Mouse (Mus musculus) limb, embryonic 14.5 days (tissue): ENCODE measurements around the gene Chchd3. TPM values are rescaled to one million over a fixed set of nuclear protein-coding genes. Genes with fewer than 3 reads are reported as not detected.

ENCODE experiments used
- ATAC-seq: fragments of 200-750 bp; cut with Nextera tagmentation; 2 replicates; pipeline ENCODE4 v1.8.0; 2017; ENCODE audit warnings: low read depth, moderate number of reproducible peaks, moderate TSS enrichment; ENCODE audit not compliant: low FRiP score
- DNase-seq: peaks from one replicate; pipeline ENCODE4 v3.0.0-alpha.2; 2015; ENCODE audit warnings: low spot score
- H3K27ac ChIP-seq: fragments of 300-500 bp; sonication (generic); replicated peaks from 2 replicates; pipeline ENCODE4 v1.5.1; 2014; ENCODE audit warnings: low read depth, mild to moderate bottlenecking, low read length, moderate library complexity, mixed read lengths
- H3K27me3 ChIP-seq: fragments of 300-500 bp; sonication (generic); 2 replicates; pipeline ENCODE4 v1.6.1; 2014; ENCODE audit warnings: low read length, mixed read lengths; ENCODE audit not compliant: control insufficient read depth, insufficient read depth
- H3K36me3 ChIP-seq: fragments of 300-500 bp; sonication (generic); 2 replicates; pipeline ENCODE4 v1.6.1; 2014; ENCODE audit warnings: mild to moderate bottlenecking, low read length, moderate library complexity, mixed read lengths; ENCODE audit not compliant: control insufficient read depth, insufficient read depth
- H3K4me1 ChIP-seq: fragments of 300-500 bp; sonication (generic); 2 replicates; pipeline ENCODE4 v1.6.1; 2014; ENCODE audit warnings: antibody characterized with exemption, low read length, mixed read lengths; ENCODE audit not compliant: control insufficient read depth, insufficient read depth
- H3K4me2 ChIP-seq: fragments of 300-500 bp; sonication (generic); replicated peaks from 2 replicates; pipeline ENCODE4 v1.6.1; 2014; ENCODE audit warnings: low read depth, mild to moderate bottlenecking, low read length, moderate library complexity; ENCODE audit not compliant: severe bottlenecking
- H3K4me3 ChIP-seq: fragments of 300-500 bp; sonication (generic); replicated peaks from 2 replicates; pipeline ENCODE4 v1.5.1; 2014; ENCODE audit warnings: low read length
- H3K9ac ChIP-seq: fragments of 300-500 bp; sonication (generic); 2 replicates; pipeline ENCODE4 v1.6.1; 2014; ENCODE audit warnings: mild to moderate bottlenecking, low read depth, low read length, moderate library complexity; ENCODE audit not compliant: severe bottlenecking
- H3K9me3 ChIP-seq: fragments of 300-500 bp; sonication (generic); 2 replicates; pipeline ENCODE4 v1.6.1; 2016; ENCODE audit warnings: low read length; ENCODE audit not compliant: control insufficient read depth
- POLR2A ChIP-seq: fragments of 200-500 bp; IDR thresholded peaks from 2 replicates; pipeline ENCODE4 v1.8.0; 2012; ENCODE audit warnings: inconsistent platforms, mild to moderate bottlenecking, moderate library complexity, borderline replicate concordance; ENCODE audit not compliant: insufficient read depth, insufficient read length; ENCODE audit errors: extremely low read depth
- WGBS: fragments of 180-500 bp; shearing (Covaris S2); extraction: QIAGEN DNeasy Blood & Tissue Kit; methylation state at CpG from one replicate; pipeline ENCODE4 v1.1.7; 2014; 5-methylcytosine and 5-hydroxymethylcytosine counted together
- polyA plus RNA-seq, 2 experiments: library from polyadenylated mRNA; depleted of rRNA in 1 of 2; stranded (reverse) in 1 of 2; unstranded in 1 of 2; fragments of >200 nt; fragmentation: Nextera tagmentation in 1 of 2; extraction: Ambion mirVana in 1 of 2; gene quantifications; 2 replicates each; pipeline versions ENCODE4 v1.2.1 to v1.2.3; 2012 to 2014

The Chchd3 gene
- polyA plus RNA-seq, 2 experiments = 69.0 to 108 TPM

DNA sequence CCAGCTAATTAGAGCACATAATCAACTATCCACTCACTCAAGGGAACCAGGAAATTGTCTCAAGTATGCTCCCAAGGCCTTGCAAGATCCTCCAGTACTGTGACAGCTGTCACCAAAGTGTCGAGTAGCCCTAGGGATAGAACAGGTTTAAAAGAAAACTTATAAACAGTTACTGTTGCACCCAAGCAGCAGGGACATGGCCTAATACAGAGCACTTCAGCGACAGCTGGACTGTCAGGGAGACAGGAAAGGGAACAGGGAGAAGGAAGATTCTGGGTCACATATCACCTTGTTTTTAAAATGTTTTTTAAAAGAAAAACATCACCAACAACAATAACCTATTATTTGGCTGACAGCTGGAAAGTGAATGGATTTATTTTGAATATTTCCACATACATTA is 18.1 kb downstream of the Chchd3 start:
- no peak for TF ChIP-seq POLR2A
- 85% methylated on average over 2 of the region's 2 CpGs for WGBS
- peaks cover 18% of the 10 kb centered on the region for H3K36me3 ChIP-seq
- no peaks in the 10 kb centered on the region for H3K27me3 ChIP-seq
- ATAC-seq = no peak
- no peak overlapping the region for H3K4me3 ChIP-seq
- H3K9me3 ChIP-seq = no peaks in the 10 kb centered on the region
- no peak overlapping the region for H3K4me2 ChIP-seq
- no peak overlapping the region for H3K9ac ChIP-seq
- H3K4me1 ChIP-seq = no peaks in the 10 kb centered on the region
- H3K27ac ChIP-seq = no peak overlapping the region
- no peak for DNase-seq

DNA sequence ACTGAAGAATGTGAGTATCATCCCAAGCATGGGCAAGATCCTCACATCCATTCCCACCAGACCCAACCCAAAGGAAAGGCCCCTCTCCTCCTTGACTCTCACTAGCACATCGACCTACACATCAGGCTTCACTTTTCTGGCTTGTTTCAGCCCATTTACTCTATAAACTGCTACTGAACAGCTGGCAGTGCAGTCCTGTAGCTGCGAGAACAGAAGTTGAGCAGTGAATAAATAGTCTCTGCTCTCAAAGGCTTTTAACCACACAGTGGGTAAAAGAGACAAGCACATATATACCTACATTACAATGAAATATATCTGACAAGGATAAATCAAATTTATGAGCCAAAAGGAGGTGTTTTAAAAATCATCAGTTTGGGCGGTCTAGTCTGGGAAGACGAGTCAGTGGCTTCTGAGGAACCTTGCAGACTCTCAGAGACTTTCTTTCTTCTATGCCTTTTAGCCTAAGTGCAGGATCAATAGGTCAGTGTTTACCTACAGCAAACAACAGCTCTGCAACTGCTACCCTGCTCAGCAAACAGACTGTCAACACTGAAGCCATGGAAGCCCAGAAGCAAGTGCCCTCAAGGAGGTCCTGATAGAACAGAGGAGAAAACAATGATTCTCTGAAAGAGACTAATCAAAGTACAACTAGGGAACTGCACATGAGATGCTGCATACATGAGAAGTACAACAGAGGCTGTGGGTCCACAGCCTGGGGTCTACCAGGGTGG is 19.5 kb downstream of the Chchd3 start:
- Histone ChIP-seq H3K9me3 (no peaks in the 10 kb centered on the region), H3K4me3 (no peak overlapping the region), H3K36me3 (peaks cover 18% of the 10 kb centered on the region), H3K9ac (no peak overlapping the region), H3K27me3 (no peaks in the 10 kb centered on the region), H3K27ac (no peak overlapping the region), H3K4me1 (no peaks in the 10 kb centered on the region), H3K4me2 (no peak overlapping the region)
- ATAC-seq (no peak), DNase-seq (no peak)
- TF ChIP-seq POLR2A = no peak
- 90% methylated on average over 4 of the region's 4 CpGs for WGBS

DNA sequence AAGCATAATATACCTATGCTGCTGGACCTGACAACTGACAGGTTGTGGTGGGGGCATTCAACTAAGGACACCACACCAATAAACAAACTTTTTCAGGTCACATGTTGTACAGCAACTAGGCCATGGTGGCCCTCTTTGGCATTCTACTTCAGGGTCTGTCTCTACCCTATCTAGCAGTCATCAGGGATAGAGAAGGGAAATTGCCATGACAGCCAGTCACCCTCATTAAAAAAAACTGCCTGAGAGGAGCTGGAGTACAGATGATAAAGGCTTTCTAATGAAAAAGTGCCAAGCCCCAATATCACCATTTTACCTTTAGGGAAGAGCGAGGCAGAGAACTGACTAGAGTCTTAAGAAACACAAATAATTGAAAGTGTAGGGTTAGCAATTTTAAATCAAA is 27.5 kb downstream of the Chchd3 start:
- no peak for TF ChIP-seq POLR2A
- H3K27ac ChIP-seq = no peak overlapping the region
- 98% methylated on average over 1 of the region's 1 CpGs for WGBS

DNA sequence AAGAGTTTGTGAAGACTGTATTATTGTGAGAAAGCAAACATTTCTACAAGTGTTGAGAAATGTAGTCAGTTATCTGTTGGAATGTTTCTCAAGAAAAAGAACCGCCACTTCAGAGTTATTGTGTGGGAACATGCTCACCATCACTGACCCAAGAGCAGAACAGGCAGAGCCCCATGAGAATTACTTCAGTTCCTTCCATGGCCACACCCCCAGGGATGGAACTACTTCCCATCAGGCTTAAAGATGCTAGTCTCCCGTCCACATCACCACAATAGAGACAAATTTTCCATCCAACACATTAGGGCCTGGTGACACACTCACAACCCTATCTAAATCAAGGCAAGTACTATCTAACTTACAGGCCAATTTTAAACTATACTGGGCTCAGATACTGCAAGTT is 28.4 kb downstream of the Chchd3 start:
- WGBS = 85% methylated on average over 2 of the region's 2 CpGs
- ATAC-seq (no peak), DNase-seq (no peak)
- Histone ChIP-seq H3K4me3 (no peak overlapping the region), H3K36me3 (no peaks in the 10 kb centered on the region), H3K4me1 (0 out of 2 replicates have a peak, but pooled peaks cover 9% of the 10 kb centered on the region), H3K27ac (no peak overlapping the region), H3K9me3 (no peaks in the 10 kb centered on the region), H3K9ac (no peak overlapping the region), H3K4me2 (no peak overlapping the region), H3K27me3 (no peaks in the 10 kb centered on the region)
- no peak for TF ChIP-seq POLR2A

More for the DNA sequence above, 27.5 kb downstream of the Chchd3 start:
- no peaks in the 10 kb centered on the region for H3K9me3 ChIP-seq
- H3K4me3 ChIP-seq = no peak overlapping the region
- H3K27me3 ChIP-seq = no peaks in the 10 kb centered on the region
- H3K4me1 ChIP-seq = 0 out of 2 replicates have a peak, but pooled peaks cover 6% of the 10 kb centered on the region
- no peak overlapping the region for H3K9ac ChIP-seq
- no peaks in the 10 kb centered on the region for H3K36me3 ChIP-seq
- no peak overlapping the region for H3K4me2 ChIP-seq
- no peak for ATAC-seq
- no peak for DNase-seq

DNA sequence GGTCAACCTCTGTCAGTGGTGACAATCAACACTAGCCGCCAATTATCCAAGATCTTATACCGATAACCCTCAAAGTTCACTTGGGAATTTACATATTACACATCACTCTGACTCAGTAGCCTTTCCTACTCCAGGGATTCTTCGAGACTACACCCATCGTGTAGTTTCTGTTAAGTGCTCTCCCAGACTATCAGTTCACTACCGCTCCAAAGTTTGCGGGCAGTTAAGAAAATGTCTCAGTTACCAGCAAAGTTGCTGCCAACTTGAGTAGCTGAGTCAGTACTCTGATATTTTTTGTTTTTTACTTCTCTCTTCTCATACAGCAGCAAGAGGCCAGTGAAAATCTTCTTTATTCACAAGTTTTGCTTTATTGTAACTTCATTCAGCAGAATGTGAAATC is 31.8 kb downstream of the Chchd3 start:
- H3K27me3 ChIP-seq = no peaks in the 10 kb centered on the region
- no peaks in the 10 kb centered on the region for H3K9me3 ChIP-seq
- TF ChIP-seq POLR2A = no peak
- DNase-seq = no peak
- H3K36me3 ChIP-seq = no peaks in the 10 kb centered on the region
- no peak for ATAC-seq
- H3K27ac ChIP-seq = no peak overlapping the region
- H3K9ac ChIP-seq = no peak overlapping the region
- 0 out of 2 replicates have a peak, but pooled peaks cover 9% of the 10 kb centered on the region for H3K4me1 ChIP-seq
- WGBS = 90% methylated on average over 6 of the region's 6 CpGs
- no peak overlapping the region for H3K4me2 ChIP-seq
- H3K4me3 ChIP-seq = no peak overlapping the region
